Mouse (Mus musculus) heart, embryonic 15.5 days (tissue): ENCODE results near the gene Pde6h. TPM values are rescaled to one million over a fixed set of nuclear protein-coding genes. Genes with fewer than 3 reads are reported as not detected.
"Not testable (repeated sequence)": the region's sequence is repeated elsewhere in the genome, so short reads cannot be mapped to it uniquely, and the experiment has no call there.

ENCODE experiments used
- ATAC-seq: fragments of 200-750 bp; cut with Nextera tagmentation; replicated peaks from 2 replicates; pipeline ENCODE4 v1.8.0; 2017; ENCODE audit warnings: low read depth, moderate TSS enrichment; ENCODE audit not compliant: insufficient number of reproducible peaks, insufficient read depth, low FRiP score
- H3K27ac ChIP-seq: fragments of 300-500 bp; sonication (generic); 2 replicates; pipeline ENCODE4 v1.5.1; 2015; ENCODE audit warnings: mild to moderate bottlenecking, inconsistent platforms
- H3K27me3 ChIP-seq: fragments of 300-500 bp; sonication (generic); 2 replicates; pipeline ENCODE4 v1.6.1; 2015; ENCODE audit warnings: inconsistent platforms
- H3K36me3 ChIP-seq: fragments of 300-500 bp; sonication (generic); 2 replicates; pipeline ENCODE4 v1.6.1; 2015; ENCODE audit warnings: mild to moderate bottlenecking, inconsistent platforms
- H3K4me1 ChIP-seq: fragments of 300-500 bp; sonication (generic); replicated peaks from 2 replicates; pipeline ENCODE4 v1.6.1; 2015; ENCODE audit warnings: inconsistent platforms
- H3K4me2 ChIP-seq: fragments of 300-500 bp; sonication (generic); 2 replicates; pipeline ENCODE4 v1.6.1; 2015; ENCODE audit warnings: inconsistent platforms, mild to moderate bottlenecking, moderate library complexity
- H3K4me3 ChIP-seq: fragments of 300-500 bp; sonication (generic); 2 replicates; pipeline ENCODE4 v1.5.1; 2015; ENCODE audit warnings: mild to moderate bottlenecking, inconsistent platforms
- H3K9ac ChIP-seq: fragments of 300-500 bp; sonication (generic); 2 replicates; pipeline ENCODE4 v1.6.1; 2015; ENCODE audit warnings: mild to moderate bottlenecking, inconsistent platforms
- H3K9me3 ChIP-seq: fragments of 300-500 bp; sonication (generic); replicated peaks from 2 replicates; pipeline ENCODE4 v1.6.1; 2016; ENCODE audit warnings: inconsistent platforms
- WGBS: fragments of 180-500 bp; shearing (Covaris S2); methylation state at CpG from one replicate; pipeline ENCODE4 v1.1.7; 2015; ENCODE audit warnings: mixed read lengths; 5-methylcytosine and 5-hydroxymethylcytosine counted together
- polyA plus RNA-seq: library from polyadenylated mRNA; unstranded; fragments of >200 nt; fragmentation: Nextera tagmentation; extraction: Ambion mirVana; gene quantifications from 2 replicates; pipeline ENCODE4 v1.2.1, GENCODE M21; 2015

Pde6h gene
- 0.18 and 0.26 TPM in 2 replicates for polyA plus RNA-seq

GRCm38 (mm10) chr6:136923532-136923931 is at the start of gene Pde6h:
Gene Pde6h, plus strand, starts transcription at chr6:136923832.
- Histone ChIP-seq H3K27ac (no peak within 1 kb of the TSS), H3K9ac (no peak within 1 kb of the TSS), H3K4me2 (no peak within 1 kb of the TSS), H3K36me3 (no peaks in the 10 kb centered on the region), H3K27me3 (no peaks in the 10 kb centered on the region), H3K4me1 (peaks cover 5% of the 10 kb centered on the region; the same call in 1 of the 2 replicates), H3K9me3 (no peaks in the 10 kb centered on the region), H3K4me3 (no peak within 1 kb of the TSS)
- no peak for ATAC-seq
- WGBS: 90% methylated on average over 8 of the region's 8 CpGs

GRCm38 (mm10) chr6:136874599-136874998 is 49.0 kb upstream of the Pde6h start:
- peak overlapping the region; percentile 41; the same call in 1 of the 2 replicates for H3K9ac ChIP-seq
- H3K36me3 ChIP-seq: no peaks in the 10 kb centered on the region
- ATAC-seq: peak; percentile 59; the same call in 1 of the 2 replicates
- H3K4me2 ChIP-seq: peak overlapping the region; percentile 54
- no peaks in the 10 kb centered on the region for H3K27me3 ChIP-seq
- peak overlapping the region; percentile 37 for H3K4me3 ChIP-seq
- peaks cover 19% of the 10 kb centered on the region for H3K4me1 ChIP-seq
- peak overlapping the region; percentile 84 for H3K27ac ChIP-seq
- WGBS: 19% methylated on average over 8 of the region's 8 CpGs
- H3K9me3 ChIP-seq: no peaks in the 10 kb centered on the region

- peak; percentile 83 for ATAC-seq
- WGBS: 18% methylated on average over 9 of the region's 9 CpGs
- H3K9me3 ChIP-seq: no peaks in the 10 kb centered on the region
- H3K4me1 ChIP-seq: peaks cover 19% of the 10 kb centered on the region
- peak within 1 kb of the TSS; percentile 84 for H3K27ac ChIP-seq
- H3K36me3 ChIP-seq: no peaks in the 10 kb centered on the region
- peak within 1 kb of the TSS; percentile 48 for H3K9ac ChIP-seq
- H3K4me2 ChIP-seq: peak within 1 kb of the TSS; percentile 54
- H3K4me3 ChIP-seq: peak within 1 kb of the TSS; percentile 48
- H3K27me3 ChIP-seq: no peaks in the 10 kb centered on the region
These were observed 48.0 kb upstream of the Pde6h start, which contains the start of gene Mgp for GRCm38 (mm10) chr6:136875670-136876069. Gene Mgp, minus strand, starts transcription at chr6:136875823.

DNA sequence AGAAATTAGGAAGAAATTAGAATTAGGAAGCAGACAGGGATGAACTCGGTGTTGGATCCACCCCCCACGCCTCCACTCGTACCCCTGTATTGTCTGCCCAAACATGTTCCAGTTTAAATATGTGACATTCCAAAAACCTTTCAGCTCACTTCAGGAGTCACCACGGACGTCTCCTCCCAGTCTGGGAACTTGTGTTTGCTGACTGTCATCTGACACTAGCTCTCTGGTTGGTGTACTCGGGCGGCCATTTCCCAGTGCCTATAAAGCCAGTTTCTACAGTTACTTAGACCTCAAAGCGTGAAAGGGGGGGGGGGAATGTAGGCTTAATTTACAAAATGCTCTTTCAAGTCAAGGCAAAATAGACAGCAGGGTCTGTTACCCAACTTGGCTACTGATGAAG is 42.0 kb upstream of the Pde6h start:
- H3K27ac ChIP-seq: no peak overlapping the region
- H3K4me1 ChIP-seq: no peaks in the 10 kb centered on the region; the same call in 1 of the 2 replicates
- WGBS: 52% methylated on average over 8 of the region's 8 CpGs
- ATAC-seq: no peak; the same call in 1 of the 2 replicates
- no peak overlapping the region for H3K4me3 ChIP-seq
- H3K9ac ChIP-seq: no peak overlapping the region
- no peaks in the 10 kb centered on the region for H3K9me3 ChIP-seq
- no peaks in the 10 kb centered on the region for H3K27me3 ChIP-seq
- no peaks in the 10 kb centered on the region for H3K36me3 ChIP-seq
- H3K4me2 ChIP-seq: no peak overlapping the region

DNA sequence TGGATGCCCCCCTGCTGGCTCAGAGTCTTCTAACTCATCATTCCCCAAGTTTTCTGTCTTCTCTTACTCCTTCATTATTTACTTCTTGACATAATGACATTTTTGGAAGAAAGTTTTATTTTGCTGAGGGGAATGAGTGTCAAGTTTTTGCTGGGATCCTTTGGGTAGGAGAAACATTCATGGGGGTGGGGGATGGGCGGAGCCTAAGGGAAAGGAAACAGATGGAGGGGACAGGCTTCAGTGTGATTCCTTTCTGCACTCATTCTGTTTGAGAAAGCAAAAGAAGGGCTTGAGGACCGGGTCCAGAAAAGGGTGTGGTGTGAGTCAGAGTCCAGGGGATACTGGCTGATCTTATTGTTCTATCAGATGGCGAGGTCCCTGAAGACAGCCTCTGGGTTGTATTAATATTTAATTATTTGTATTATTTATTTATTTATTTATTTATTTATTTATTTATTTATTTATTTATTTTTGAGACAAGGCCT is 40.2 kb upstream of the Pde6h start:
- Histone ChIP-seq H3K9ac (no peak overlapping the region), H3K4me2 (no peak overlapping the region), H3K27ac (no peak overlapping the region), H3K36me3 (no peaks in the 10 kb centered on the region), H3K27me3 (no peaks in the 10 kb centered on the region), H3K9me3 (no peaks in the 10 kb centered on the region), H3K4me3 (no peak overlapping the region), H3K4me1 (peaks cover 8% of the 10 kb centered on the region)
- WGBS: 71% methylated on average over 3 of the region's 3 CpGs
- ATAC-seq: no peak

- Histone ChIP-seq H3K27ac (no peak overlapping the region), H3K4me1 (peaks cover 8% of the 10 kb centered on the region), H3K4me3 (no peak overlapping the region), H3K4me2 (no peak overlapping the region), H3K27me3 (no peaks in the 10 kb centered on the region), H3K36me3 (no peaks in the 10 kb centered on the region), H3K9me3 (no peaks in the 10 kb centered on the region), H3K9ac (no peak overlapping the region)
- WGBS: 90% methylated on average over 6 of the region's 6 CpGs
- no peak for ATAC-seq
These were observed 39.7 kb upstream of the Pde6h start for GRCm38 (mm10) chr6:136883961-136884360.

DNA sequence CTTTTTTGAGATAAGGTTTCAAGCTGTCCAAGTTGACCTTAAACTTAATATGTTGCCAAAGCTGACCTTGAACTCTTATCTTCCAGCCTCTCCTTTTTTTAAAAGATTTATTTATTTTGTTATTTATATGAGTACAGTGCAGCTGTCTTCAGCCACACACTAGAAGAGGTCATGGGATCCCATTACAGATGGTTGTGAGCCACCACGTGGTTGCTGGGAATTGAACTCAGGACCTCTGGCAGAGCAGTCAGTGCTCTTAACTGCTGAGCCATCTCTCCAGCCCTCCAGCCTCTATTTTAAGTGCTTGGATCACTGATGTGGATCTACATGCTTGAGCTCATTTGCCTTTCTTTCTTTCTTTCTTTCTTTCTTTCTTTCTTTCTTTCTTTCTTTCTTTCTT is 38.9 kb upstream of the Pde6h start:
- not testable (repeated sequence) for H3K9me3 ChIP-seq, H3K4me3 ChIP-seq, H3K27me3 ChIP-seq, H3K4me2 ChIP-seq, H3K27ac ChIP-seq, H3K9ac ChIP-seq, H3K4me1 ChIP-seq, ATAC-seq, H3K36me3 ChIP-seq
- 51% methylated on average over 1 of the region's 1 CpGs for WGBS

- Histone ChIP-seq H3K4me1 (peaks cover 8% of the 10 kb centered on the region), H3K27me3 (no peaks in the 10 kb centered on the region), H3K36me3 (no peaks in the 10 kb centered on the region), H3K9me3 (no peaks in the 10 kb centered on the region), H3K27ac (peak overlapping the region; percentile 73), H3K9ac (no peak overlapping the region), H3K4me3 (no peak overlapping the region), H3K4me2 (no peak overlapping the region)
- WGBS: 30% methylated on average over 9 of the region's 9 CpGs
- ATAC-seq: peak; percentile 87
These were observed 35.8 kb upstream of the Pde6h start for GRCm38 (mm10) chr6:136887854-136888253.

- peak overlapping the region; percentile 37; the same call in 1 of the 2 replicates for H3K27ac ChIP-seq
- H3K27me3 ChIP-seq: no peaks in the 10 kb centered on the region
- H3K9me3 ChIP-seq: no peaks in the 10 kb centered on the region
- H3K4me3 ChIP-seq: no peak overlapping the region
- no peak for ATAC-seq
- 88% methylated on average over 6 of the region's 6 CpGs for WGBS
- no peak overlapping the region for H3K9ac ChIP-seq
- H3K4me1 ChIP-seq: peaks cover 8% of the 10 kb centered on the region
- no peak overlapping the region for H3K4me2 ChIP-seq
- no peaks in the 10 kb centered on the region for H3K36me3 ChIP-seq
These were observed 34.6 kb upstream of the Pde6h start for GRCm38 (mm10) chr6:136889067-136889466.

- no peak overlapping the region for H3K9ac ChIP-seq
- H3K9me3 ChIP-seq: no peaks in the 10 kb centered on the region
- no peak overlapping the region for H3K4me3 ChIP-seq
- H3K4me1 ChIP-seq: peaks cover 10% of the 10 kb centered on the region
- no peak overlapping the region for H3K4me2 ChIP-seq
- ATAC-seq: no peak
- peak overlapping the region; percentile 37; the same call in 1 of the 2 replicates for H3K27ac ChIP-seq
- no peaks in the 10 kb centered on the region for H3K36me3 ChIP-seq
- no peaks in the 10 kb centered on the region for H3K27me3 ChIP-seq
- WGBS: 75% methylated on average over 6 of the region's 6 CpGs
These were observed 34.1 kb upstream of the Pde6h start for GRCm38 (mm10) chr6:136889554-136889953.

GRCm38 (mm10) chr6:136892002-136892401 is 31.6 kb upstream of the Pde6h start:
- no peak overlapping the region for H3K4me2 ChIP-seq
- H3K36me3 ChIP-seq: no peaks in the 10 kb centered on the region
- peaks cover 11% of the 10 kb centered on the region for H3K4me1 ChIP-seq
- peak overlapping the region; percentile 17 for H3K27ac ChIP-seq
- no peaks in the 10 kb centered on the region for H3K9me3 ChIP-seq
- H3K4me3 ChIP-seq: no peak overlapping the region
- H3K9ac ChIP-seq: no peak overlapping the region
- 65% methylated on average over 2 of the region's 2 CpGs for WGBS
- no peaks in the 10 kb centered on the region for H3K27me3 ChIP-seq
- no peak for ATAC-seq
